Mouse (Mus musculus) CH12.LX (cell line): ENCODE data around the gene Gm49380. TPM values are rescaled to one million over a fixed set of nuclear protein-coding genes. Genes with fewer than 3 reads are reported as not detected.

ENCODE experiments used
- DNase-seq: peaks from one replicate; pipeline ENCODE4 v3.0.0-alpha.2; 2013; ENCODE audit errors: extremely low read depth
- H3K27ac ChIP-seq: 2 replicates; pipeline ENCODE4 v1.5.1; 2012; ENCODE audit warnings: low read depth, mild to moderate bottlenecking, control low read depth, moderate library complexity; ENCODE audit not compliant: insufficient read depth
- H3K27me3 ChIP-seq: replicated peaks from 2 replicates; pipeline ENCODE3; 2012; ENCODE audit warnings: inconsistent platforms
- H3K36me3 ChIP-seq, 2 experiments: replicated peaks in 1 of 2; 2 replicates each; pipeline versions ENCODE3 to v1.6.1; 2012; ENCODE audit warnings: inconsistent platforms in 1 of 2, low read length in 1 of 2, mild to moderate bottlenecking in 1 of 2, mixed read lengths in 1 of 2, moderate library complexity in 1 of 2; ENCODE audit not compliant: control insufficient read depth in 1 of 2, insufficient read depth in 1 of 2
- H3K4me1 ChIP-seq, 2 experiments: 2 replicates each; pipeline ENCODE4 v1.6.1; 2012; ENCODE audit warnings: inconsistent platforms in 1 of 2, moderate library complexity in 1 of 2; ENCODE audit not compliant: insufficient read depth in 2 of 2, control insufficient read depth in 1 of 2
- H3K4me2 ChIP-seq: 2 replicates; pipeline ENCODE4 v1.6.1; 2012; ENCODE audit warnings: low read depth, mild to moderate bottlenecking, control low read depth; ENCODE audit not compliant: poor library complexity, insufficient read depth, severe bottlenecking
- H3K4me3 ChIP-seq, 3 experiments: fragments of 150-350 bp in 1 of 3; sonication (generic) in 1 of 3; replicated peaks in 1 of 3; 2 replicates each; pipeline versions ENCODE3 to v1.5.1; 2011 to 2012; ENCODE audit warnings: low read depth in 2 of 3, low read length in 2 of 3, mild to moderate bottlenecking in 2 of 3, moderate library complexity in 2 of 3, control low read depth in 1 of 3, improper control_type of control experiment in 1 of 3, inconsistent platforms in 1 of 3, mixed read lengths in 1 of 3; ENCODE audit not compliant: poor library complexity in 1 of 3
- H3K79me2 ChIP-seq: replicated peaks from 2 replicates; pipeline ENCODE4 v1.6.1; 2012; ENCODE audit warnings: mild to moderate bottlenecking, moderate library complexity; ENCODE audit not compliant: control insufficient read depth, poor library complexity, insufficient read depth, severe bottlenecking; ENCODE audit errors: extremely low read depth
- H3K9ac ChIP-seq: 2 replicates; pipeline ENCODE4 v1.6.1; 2012; ENCODE audit warnings: low read depth, mild to moderate bottlenecking, control low read depth, moderate library complexity; ENCODE audit not compliant: insufficient read depth
- H3K9me3 ChIP-seq: replicated peaks from 2 replicates; pipeline ENCODE3; 2012; ENCODE audit warnings: low read length, inconsistent platforms, mixed read lengths
- BHLHE40 ChIP-seq: IDR thresholded peaks from 2 replicates; pipeline ENCODE4 v1.6.1; 2011; ENCODE audit warnings: mild to moderate bottlenecking, low read depth, low read length, improper control_type of control experiment
- E2F4 ChIP-seq: IDR thresholded peaks from 2 replicates; pipeline ENCODE4 v1.6.1; 2011; ENCODE audit warnings: low read depth, low read length, improper control_type of control experiment; ENCODE audit not compliant: insufficient replicate concordance
- EP300 ChIP-seq: IDR thresholded peaks from 2 replicates; pipeline ENCODE4 v1.6.1; 2011; ENCODE audit warnings: low read length, improper control_type of control experiment
- HCFC1 ChIP-seq: IDR thresholded peaks from 2 replicates; pipeline ENCODE4 v1.6.1; 2012; ENCODE audit warnings: low read depth, mild to moderate bottlenecking, inconsistent platforms, low read length, improper control_type of control experiment
- JUN ChIP-seq: IDR thresholded peaks from 2 replicates; pipeline ENCODE4 v1.6.1; 2011; ENCODE audit warnings: low read depth, mild to moderate bottlenecking, low read length, improper control_type of control experiment, moderate library complexity; ENCODE audit not compliant: insufficient read depth
- MAFK ChIP-seq: IDR thresholded peaks from 2 replicates; pipeline ENCODE4 v1.6.1; 2011; ENCODE audit warnings: low read length, improper control_type of control experiment; ENCODE audit not compliant: insufficient replicate concordance
- MEF2A ChIP-seq: IDR thresholded peaks from 2 replicates; pipeline ENCODE4 v1.6.1; 2014; ENCODE audit warnings: low read depth, mild to moderate bottlenecking, inconsistent platforms, low read length, improper control_type of control experiment, borderline replicate concordance
- NRF1 ChIP-seq: IDR thresholded peaks from 2 replicates; pipeline ENCODE4 v1.6.1; 2014; ENCODE audit warnings: low read depth, mild to moderate bottlenecking, inconsistent platforms, low read length, improper control_type of control experiment, moderate library complexity
- TCF12 ChIP-seq: IDR thresholded peaks from 2 replicates; pipeline ENCODE4 v1.6.1; 2014; ENCODE audit warnings: low read depth, mild to moderate bottlenecking, inconsistent platforms, low read length, improper control_type of control experiment
- ZNF384 ChIP-seq: IDR thresholded peaks from 2 replicates; pipeline ENCODE4 v1.6.1; 2012; ENCODE audit warnings: low read depth, low read length, improper control_type of control experiment, inconsistent platforms
- dilution Hi-C: fragments of 300-500 bp; cut with MboI; formaldehyde crosslinking; loops from 2 replicates; pipeline ENCODE4 v1.14.3; 2020; ENCODE audit warnings: low sequenced_read_pairs; ENCODE audit not compliant: extremely low pct_unique_long_range_greater_than_20kb, extremely low pct_ligation_motif_present
- in situ Hi-C: fragments of 300-500 bp; cut with MboI; formaldehyde crosslinking; loops from 3 replicates; pipeline ENCODE4 v1.14.3; 2019; ENCODE audit warnings: low sequenced_read_pairs, low pct_ligation_motif_present, low pct_unique_long_range_greater_than_20kb, mixed read lengths
- polyA plus RNA-seq: library from polyadenylated mRNA; unstranded; fragments of >175 nt; gene quantifications from 2 replicates; pipeline ENCODE4 v1.2.1, GENCODE M21; 2012; ENCODE audit warnings: low read depth; ENCODE audit not compliant: insufficient read length
- total RNA-seq, 2 experiments: library from RNA; depleted of rRNA; stranded (reverse); fragments of 300-350 nt in 1 of 2; fragments of >200 nt in 1 of 2; gene quantifications; 2 replicates each; pipeline ENCODE4 v1.2.3; 2012 to 2014

Gm49380 gene
- total and polyA plus RNA-seq, 3 experiments: not detected

GRCm38 (mm10) chr9:44071914-44072598 is 41.2 kb downstream of the Gm49380 start:
- Histone ChIP-seq H3K4me3 (no peak overlapping the region), H3K79me2 (no peaks in the 10 kb centered on the region), H3K27me3 (peaks cover 86% of the 10 kb centered on the region), H3K36me3 (no peaks in the 10 kb centered on the region), H3K4me2 (0 out of 2 replicates have a peak overlapping the region, but pooled peaks have one; percentile 39), H3K9ac (no peak overlapping the region), H3K4me1 (peaks cover 17 to 18% of the 10 kb centered on the region in 2 experiments), H3K9me3 (no peaks in the 10 kb centered on the region), H3K27ac (no peak overlapping the region)
- no peak for TF ChIP-seq MEF2A
- TF ChIP-seq EP300: no peak
- no peak for TF ChIP-seq ZNF384
- no peak for TF ChIP-seq JUN
- no peak for DNase-seq
- in situ Hi-C loops: no loop called here
- dilution Hi-C loops: no loop called here

- Histone ChIP-seq H3K9me3 (no peaks in the 10 kb centered on the region), H3K36me3 (no peaks in the 10 kb centered on the region), H3K79me2 (no peaks in the 10 kb centered on the region), H3K27ac (no peak overlapping the region)
- in situ Hi-C loops (no loop called here), dilution Hi-C loops (no loop called here)
- no peak for TF ChIP-seq NRF1
- no peak for TF ChIP-seq MAFK
- no peak for TF ChIP-seq TCF12
- TF ChIP-seq, all 38 proteins: peak for 0
- H3K4me3 ChIP-seq: no peak overlapping the region
- H3K27me3 ChIP-seq: peaks cover 83% of the 10 kb centered on the region
- no peak overlapping the region for H3K9ac ChIP-seq
- DNase-seq: no peak
- peak overlapping the region; percentile 46 for H3K4me2 ChIP-seq
- H3K4me1 ChIP-seq: peaks cover 18 to 19% of the 10 kb centered on the region in 2 experiments
These were observed 42.5 kb downstream of the Gm49380 start for GRCm38 (mm10) chr9:44070844-44071231.

GRCm38 (mm10) chr9:44070113-44070843 is 43.0 kb downstream of the Gm49380 start:
- in situ Hi-C loops (no loop called here), dilution Hi-C loops (no loop called here)
- no peak for DNase-seq
- H3K4me3 ChIP-seq: no peak overlapping the region
- no peaks in the 10 kb centered on the region for H3K79me2 ChIP-seq
- no peaks in the 10 kb centered on the region for H3K36me3 ChIP-seq
- no peak overlapping the region for H3K27ac ChIP-seq
- peaks cover 78% of the 10 kb centered on the region for H3K27me3 ChIP-seq
- H3K4me1 ChIP-seq: peaks cover 18 to 19% of the 10 kb centered on the region in 2 experiments
- no peaks in the 10 kb centered on the region for H3K9me3 ChIP-seq
- H3K9ac ChIP-seq: no peak overlapping the region
- peak overlapping the region; percentile 46; the same call in 1 of the 2 replicates for H3K4me2 ChIP-seq
- TF ChIP-seq TCF12 (no peak), HCFC1 (no peak), ZNF384 (no peak), E2F4 (no peak), BHLHE40 (peak; percentile 73)
- TF ChIP-seq, all 38 proteins: peak for 1
